Comparison of ENCODE assay signal across 8 mouse cellular contexts in genomic region chr4:57783391-57783770, GRCm38 (mm10).
DNase-seq lines count a peak whose midpoint lies in the region; ATAC-seq and TF ChIP-seq lines count a peak whose summit lies in the region.

No protein-coding gene starts in this region.

- no peaks in the 10 kb centered on the region for H3K9me3 ChIP-seq in forebrain, embryonic 14.5 days (replicated peaks; ENCODE audit: control insufficient read depth, low read length)

- no peak overlapping the region for H3K27ac ChIP-seq in forebrain, embryonic 14.5 days (ENCODE audit: low read depth, low read length)

- H3K4me1 ChIP-seq in lung, adult 2 months (ENCODE audit: control insufficient read depth, insufficient read depth, low read length), result peaks cover 2% of the 10 kb centered on the region; the same call in 1 of the 2 replicates
- H3K4me1 ChIP-seq in forebrain, embryonic 14.5 days (ENCODE audit: control insufficient read depth, insufficient read depth, low read length), result peaks cover 17% of the 10 kb centered on the region

- H3K4me2 ChIP-seq in forebrain, embryonic 14.5 days (ENCODE audit: low read length), result peak overlapping the region; percentile 73

- H3K4me3 ChIP-seq in lung, adult 2 months (replicated peaks; ENCODE audit: extremely low read depth, low read depth, low read length), result peak overlapping the region; percentile 75
- peak overlapping the region; percentile 34; the same call in 1 of the 2 replicates for H3K4me3 ChIP-seq in forebrain, embryonic 14.5 days (ENCODE audit: low read depth, low read length)

- H3K9ac ChIP-seq in forebrain, embryonic 14.5 days (ENCODE audit: low read length), result no peak overlapping the region

- no peak for ATAC-seq in forebrain, embryonic 14.5 days
- ATAC-seq in erythroid progenitor cell, adult 5-6 weeks (replicated peaks; ENCODE audit: low FRiP score, poor library complexity, severe bottlenecking), result no peak

- peaks cover 3% of the 10 kb centered on the region; the same call in 1 of the 2 replicates for H3K27me3 ChIP-seq in forebrain, embryonic 14.5 days (replicated peaks; ENCODE audit: control insufficient read depth, insufficient read depth, low read length)

- no peak for TF ChIP-seq POLR2A in lung, adult 2 months (IDR thresholded peaks at IDR 0.05; ENCODE audit: borderline replicate concordance, extremely low read depth, low read depth, low read length)

- no peak for DNase-seq in lung, adult 2 months
- DNase-seq in lung, adult 18-20 months, result no peak
- peak; percentile 26 for DNase-seq in forebrain, embryonic 14.5 days (ENCODE audit: low spot score)
- DNase-seq in lung, postnatal 14 days, result peak; percentile 35
- peak; percentile 51 for DNase-seq in thymus, postnatal 25 days
- DNase-seq in cerebellum, postnatal 36 days, result no peak
- no peak for DNase-seq in embryo, embryonic 11 days

- no peak for TF ChIP-seq CTCF in lung, adult 2 months (IDR thresholded peaks at IDR 0.05; ENCODE audit: insufficient read depth, low read length)

- H3K36me3 ChIP-seq in forebrain, embryonic 14.5 days (ENCODE audit: control insufficient read depth, insufficient read depth, low read length), result no peaks in the 10 kb centered on the region

- 30% methylated on average over 9 of the region's 9 CpGs for WGBS in lung, adult 2 months
- WGBS in forebrain, embryonic 14.5 days, result 43% methylated on average over 9 of the region's 9 CpGs

Comparison
In these comparisons a context has a peak if more than half of its experiments do, and no peak if none do; other contexts are left out.
1. DNase-seq: peak in forebrain, embryonic 14.5 days (single experiment), lung, postnatal 14 days (single experiment) and thymus, postnatal 25 days (single experiment); none in lung, adult 2 months (single experiment), lung, adult 18-20 months (0 of 2), cerebellum, postnatal 36 days (0 of 2) and embryo, embryonic 11 days (single experiment).